Mouse (Mus musculus) E14TG2a.4 (cell line): Measurements from ENCODE around the gene Trpm5.

Experiments used
- CTCF ChIP-seq: conservative IDR thresholded peaks from 2 replicates; pipeline ENCODE4 v1.5.1; 2014; ENCODE audit warnings: low read length
- NANOG ChIP-seq: IDR thresholded peaks from 2 replicates; pipeline ENCODE4 v1.6.1; 2014; ENCODE audit warnings: borderline replicate concordance, low read length, mixed read lengths
- POU5F1 ChIP-seq: IDR thresholded peaks from 2 replicates; pipeline ENCODE4 v1.6.1; 2014; ENCODE audit warnings: low read length, borderline replicate concordance

GRCm38 (mm10) chr7:143042897-143043300 is 51.5 kb downstream of the Trpm5 start:
- TF ChIP-seq CTCF, result no peak
- TF ChIP-seq NANOG, result no peak
- TF ChIP-seq POU5F1, result no peak
